Mouse (Mus musculus): ENCODE results near the gene Naa38.

GRCm38 (mm10) chr11:69401987-69402386 lies 6.7 kb downstream of the Naa38 start:
- TF ChIP-seq GATA1 (IDR thresholded peaks at IDR 0.05; ENCODE audit: low read length) (no peak), TAL1 (IDR thresholded peaks at IDR 0.05; ENCODE audit: low read length) (no peak)
